Comparison of ENCODE assay signal across 25 mouse cellular contexts in the genomic region with DNA sequence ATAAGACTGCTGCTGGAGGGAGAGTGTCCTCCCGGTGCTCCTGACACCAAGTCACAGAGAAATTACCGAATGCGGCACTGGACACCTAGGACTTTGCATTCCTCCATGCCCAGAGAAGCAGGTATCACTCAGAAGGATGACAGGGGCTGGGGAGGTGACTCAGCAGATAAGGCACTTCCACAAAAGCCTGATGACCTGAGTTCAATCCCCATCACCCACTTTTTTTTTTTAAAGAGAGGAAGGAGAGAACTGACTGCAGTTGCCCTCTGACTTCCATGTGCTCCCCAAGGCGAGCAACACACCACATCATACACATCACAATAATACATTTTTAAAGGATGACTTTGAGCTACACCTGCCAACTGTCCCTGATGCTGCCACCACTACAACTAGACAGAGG. TPM values are rescaled to one million over a fixed set of nuclear protein-coding genes. Genes with fewer than 3 reads are reported as not detected.
DNase-seq lines count a peak whose midpoint lies in the region; ATAC-seq and TF ChIP-seq lines count a peak whose summit lies in the region.
"Had no signal": no experiment of that assay in that cellular context is flagged by ENCODE, and none has a peak within 500 bp of the region (broad histone marks: within the 10 kb centered on the region; RNA-seq: fewer than 3 reads in every experiment).

No protein-coding gene starts in this region.

- H3K9ac ChIP-seq in MEL (ENCODE audit: control insufficient read depth, low read depth, low read length, poor library complexity, severe bottlenecking) = no peak overlapping the region

- 0 out of 2 replicates have a peak, but pooled peaks have one; percentile 30 for ATAC-seq in erythroid progenitor cell, adult 5-6 weeks (replicated peaks; ENCODE audit: low FRiP score, poor library complexity, severe bottlenecking)
- ATAC-seq: activated CD4-positive, CD25-positive, alpha-beta regulatory T cell, adult 4 months; CD4-positive, CD25-positive, alpha-beta regulatory T cell, adult 4 months; Patski had no signal

- no peak for TF ChIP-seq POLR2A in MEL (IDR thresholded peaks at IDR 0.05; ENCODE audit: control insufficient read depth in 1 of 2, insufficient read depth in 1 of 2, low read depth in 1 of 2, low read length in 2 of 2, poor library complexity in 1 of 2)

- peaks cover 0 to 26% of the 10 kb centered on the region in 2 experiments; a peak in 2 of 4 replicates for H3K36me3 ChIP-seq in MEL (ENCODE audit: control insufficient read depth in 1 of 2, insufficient read depth in 2 of 2, low read length in 2 of 2)

- no peak for TF ChIP-seq CTCF in MEL (IDR thresholded peaks at IDR 0.05 in 2 of 3, conservative IDR thresholded peaks at IDR 0.05 in 1 of 3; ENCODE audit: control insufficient read depth in 1 of 3, insufficient read depth in 1 of 3, low read depth in 2 of 3, low read length in 3 of 3, poor library complexity in 1 of 3, severe bottlenecking in 1 of 3)

- no peak overlapping the region for H3K4me3 ChIP-seq in MEL (ENCODE audit: control insufficient read depth in 1 of 2, insufficient read depth in 1 of 2, low read depth in 2 of 2, low read length in 2 of 2)

- no peaks in the 10 kb centered on the region for H3K79me2 ChIP-seq in MEL (ENCODE audit: control insufficient read depth, insufficient read depth, low read length, poor library complexity)

- no peak overlapping the region; the same call in 1 of the 2 replicates for H3K27ac ChIP-seq in MEL (ENCODE audit: control insufficient read depth, low read depth, low read length)

- peak; percentile 52 for DNase-seq in MEL (ENCODE audit: low read depth, low spot score)
- DNase-seq in urinary bladder, postnatal 25 days (ENCODE audit: low spot score) = no peak
- no peak for DNase-seq in cerebellum, adult 11-12 months
- DNase-seq: adrenal gland, adult 2 months; adrenal gland, adult 8-10 months; adrenal gland, postnatal 10 days; adrenal gland, postnatal 14 days; adrenal gland, postnatal 25 days; adrenal gland, postnatal 36 days; B cell, adult 2 months; cerebellum, adult 11 months; cerebellum, adult 18-20 months; cerebellum, adult 2 months; cerebellum, adult 8-10 months had no signal

- H3K4me1 ChIP-seq in MEL (ENCODE audit: control insufficient read depth in 1 of 2, insufficient read depth in 2 of 2, low read length in 2 of 2) = peaks cover 9 to 29% of the 10 kb centered on the region in 2 experiments

- no peaks in the 10 kb centered on the region for H3K27me3 ChIP-seq in MEL (ENCODE audit: control insufficient read depth in 1 of 2, insufficient read depth in 2 of 2, low read length in 2 of 2)
- H3K27me3 ChIP-seq: CH12.LX, Patski had no signal

- TF ChIP-seq RAD21 in MEL (IDR thresholded peaks at IDR 0.05; ENCODE audit: low read depth, low read length) = no peak

- no peaks in the 10 kb centered on the region for H3K9me3 ChIP-seq in MEL (replicated peaks; ENCODE audit: insufficient read depth, low read length)
- H3K9me3 ChIP-seq: G1E had no signal

- TF ChIP-seq EP300 in MEL (IDR thresholded peaks at IDR 0.05; ENCODE audit: low read depth in 1 of 2, low read length in 2 of 2) = peak in 1 of 2 experiments; percentile 47; a peak in 1 of 4 replicates

TF ChIP-seq in MEL, 35 proteins besides CTCF, POLR2A, EP300 and RAD21:
- TF ChIP-seq NRF1 (IDR thresholded peaks at IDR 0.05; ENCODE audit: insufficient read depth, low read depth, low read length, poor library complexity, severe bottlenecking) (no peak), SIN3A (IDR thresholded peaks at IDR 0.05; ENCODE audit: low read length) (no peak), ZNF384 (IDR thresholded peaks at IDR 0.05; ENCODE audit: low read depth, low read length) (peak; percentile 84)

RNA-seq across cellular contexts. Expression of a gene that starts 32.7 kb away (rescaled TPM):
- total RNA-seq in MEL (2012; rRNA removed) = not detected in 2 replicates
- not detected for polyA plus RNA-seq in MEL (2012; ENCODE audit: insufficient read depth in 1 of 2, insufficient read length in 2 of 2, low read depth in 1 of 2, low replicate concordance in 2 of 2, missing spikeins in 1 of 2)
- total RNA-seq in erythroid progenitor cell, adult 5-6 weeks (2015; ENCODE audit: low replicate concordance) = not detected in 2 replicates
- total RNA-seq in erythroid progenitor cell, adult 5-6 weeks (2017; ENCODE audit: low replicate concordance) = not detected in 2 replicates
- total RNA-seq: adrenal gland, adult 18-20 months; adrenal gland, adult 2 months; adrenal gland, adult 8-10 months; adrenal gland, postnatal 10 days; adrenal gland, postnatal 14 days; adrenal gland, postnatal 25 days; adrenal gland, postnatal 36 days; adrenal gland, postnatal 4 days; CH12.LX; G1E had no signal
- polyA plus RNA-seq: activated CD4-positive, CD25-positive, alpha-beta regulatory T cell, adult 4 months; adrenal gland, adult 2 months; brain, embryonic 14.5 days; C2C12; CD4-positive, CD25-positive, alpha-beta regulatory T cell, adult 4 months; cerebellum, adult 2 months; G1E; Patski had no signal

RNA-seq across cellular contexts. Expression of a gene that starts 44.3 kb away (rescaled TPM):
- total RNA-seq in MEL (2012; rRNA removed) = not detected in 2 replicates
- polyA plus RNA-seq in MEL (2012; ENCODE audit: insufficient read depth in 1 of 2, insufficient read length in 2 of 2, low read depth in 1 of 2, low replicate concordance in 2 of 2, missing spikeins in 1 of 2) = not detected
- not detected in 2 replicates for total RNA-seq in erythroid progenitor cell, adult 5-6 weeks (2015; ENCODE audit: low replicate concordance)
- total RNA-seq in erythroid progenitor cell, adult 5-6 weeks (2017; ENCODE audit: low replicate concordance) = not detected in 2 replicates
- total RNA-seq: adrenal gland, adult 18-20 months; adrenal gland, adult 2 months; adrenal gland, adult 8-10 months; adrenal gland, postnatal 10 days; adrenal gland, postnatal 14 days; adrenal gland, postnatal 25 days; adrenal gland, postnatal 36 days; adrenal gland, postnatal 4 days; CH12.LX; ES-E14; G1E had no signal
- polyA plus RNA-seq: activated CD4-positive, CD25-positive, alpha-beta regulatory T cell, adult 4 months; brain, embryonic 14.5 days; C2C12; CD4-positive, CD25-positive, alpha-beta regulatory T cell, adult 4 months; cerebellum, adult 2 months; G1E had no signal
